Mouse (Mus musculus): ENCODE data around the gene Sacs. TPM values are rescaled to one million over a fixed set of nuclear protein-coding genes. Genes with fewer than 3 reads are reported as not detected.
A peak's percentile ranks its signal among the peaks of the same experiment; 100 is the strongest.

The Sacs gene
- polyA plus RNA-seq, 1 experiment from 2014 or later: 2.3 TPM

- Histone ChIP-seq H3K27ac (replicated peaks) (peak overlapping the region; percentile 51; the same call in 1 of the 2 replicates), H3K27me3 (replicated peaks; ENCODE audit: low read depth, poor library complexity, severe bottlenecking) (no peaks in the 10 kb centered on the region), H3K9me3 (no peaks in the 10 kb centered on the region), H3K4me3 (no peak overlapping the region), H3K4me1 (peaks cover 38% of the 10 kb centered on the region), H3K36me3 (replicated peaks) (no peaks in the 10 kb centered on the region)
- 87% methylated on average over 5 of the region's 5 CpGs for WGBS
- DNase-seq (ENCODE audit: low spot score): no peak
These were observed 86.3 kb downstream of the Sacs start for GRCm38 (mm10) chr14:61224387-61225077.

- Histone ChIP-seq H3K27me3 (replicated peaks; ENCODE audit: low read depth, poor library complexity, severe bottlenecking) (no peaks in the 10 kb centered on the region), H3K36me3 (replicated peaks) (no peaks in the 10 kb centered on the region), H3K27ac (replicated peaks) (no peak overlapping the region), H3K4me1 (peaks cover 28% of the 10 kb centered on the region), H3K9me3 (no peaks in the 10 kb centered on the region), H3K4me3 (no peak overlapping the region)
- no peak for DNase-seq (ENCODE audit: low spot score)
- WGBS: 62% methylated on average over 1 of the region's 1 CpGs
These were observed 87.9 kb downstream of the Sacs start for GRCm38 (mm10) chr14:61226151-61226550.

- no peak for DNase-seq (ENCODE audit: low spot score)
- Histone ChIP-seq H3K36me3 (replicated peaks) (no peaks in the 10 kb centered on the region), H3K27me3 (replicated peaks; ENCODE audit: low read depth, poor library complexity, severe bottlenecking) (no peaks in the 10 kb centered on the region), H3K9me3 (no peaks in the 10 kb centered on the region), H3K4me1 (no peaks in the 10 kb centered on the region), H3K4me3 (no peak overlapping the region), H3K27ac (replicated peaks) (no peak overlapping the region)
- WGBS: 87% methylated on average over 5 of the region's 5 CpGs
These were observed 91.5 kb downstream of the Sacs start for GRCm38 (mm10) chr14:61229763-61230162.

GRCm38 (mm10) chr14:61230179-61230578 lies 91.9 kb downstream of the Sacs start:
- Histone ChIP-seq H3K4me1 (no peaks in the 10 kb centered on the region), H3K4me3 (no peak overlapping the region), H3K27ac (replicated peaks) (no peak overlapping the region), H3K9me3 (no peaks in the 10 kb centered on the region), H3K27me3 (replicated peaks; ENCODE audit: low read depth, poor library complexity, severe bottlenecking) (no peaks in the 10 kb centered on the region), H3K36me3 (replicated peaks) (no peaks in the 10 kb centered on the region)
- WGBS: 91% methylated on average over 4 of the region's 4 CpGs
- DNase-seq (ENCODE audit: low spot score): no peak

- Histone ChIP-seq H3K4me3 (no peak overlapping the region), H3K27me3 (replicated peaks; ENCODE audit: low read depth, poor library complexity, severe bottlenecking) (no peaks in the 10 kb centered on the region), H3K27ac (replicated peaks) (no peak overlapping the region), H3K36me3 (replicated peaks) (no peaks in the 10 kb centered on the region), H3K4me1 (no peaks in the 10 kb centered on the region), H3K9me3 (no peaks in the 10 kb centered on the region)
- no peak for DNase-seq (ENCODE audit: low spot score)
- WGBS: 89% methylated on average over 13 of the region's 13 CpGs
These were observed 93.8 kb downstream of the Sacs start for GRCm38 (mm10) chr14:61232016-61232568.

GRCm38 (mm10) chr14:61235846-61236474 lies 97.7 kb downstream of the Sacs start:
- no peaks in the 10 kb centered on the region for H3K9me3 ChIP-seq
- H3K27me3 ChIP-seq (replicated peaks; ENCODE audit: low read depth, poor library complexity, severe bottlenecking): no peaks in the 10 kb centered on the region
- no peak for DNase-seq (ENCODE audit: low spot score)
- no peak overlapping the region for H3K27ac ChIP-seq (replicated peaks)
- H3K36me3 ChIP-seq (replicated peaks): no peaks in the 10 kb centered on the region
- WGBS: 78% methylated on average over 5 of the region's 5 CpGs
- H3K4me1 ChIP-seq: no peaks in the 10 kb centered on the region
- no peak overlapping the region for H3K4me3 ChIP-seq

GRCm38 (mm10) chr14:61237101-61237654 lies 98.9 kb downstream of the Sacs start:
- WGBS: 46% methylated on average over 4 of the region's 4 CpGs
- Histone ChIP-seq H3K4me3 (no peak overlapping the region), H3K36me3 (replicated peaks) (no peaks in the 10 kb centered on the region), H3K27me3 (replicated peaks; ENCODE audit: low read depth, poor library complexity, severe bottlenecking) (no peaks in the 10 kb centered on the region), H3K27ac (replicated peaks) (no peak overlapping the region), H3K4me1 (no peaks in the 10 kb centered on the region), H3K9me3 (no peaks in the 10 kb centered on the region)
- no peak for DNase-seq (ENCODE audit: low spot score)

- H3K27ac ChIP-seq (replicated peaks): no peak overlapping the region
- DNase-seq (ENCODE audit: low spot score): no peak
- H3K4me1 ChIP-seq: no peaks in the 10 kb centered on the region
- no peak overlapping the region for H3K4me3 ChIP-seq
- no peaks in the 10 kb centered on the region for H3K27me3 ChIP-seq (replicated peaks; ENCODE audit: low read depth, poor library complexity, severe bottlenecking)
- no peaks in the 10 kb centered on the region for H3K36me3 ChIP-seq (replicated peaks)
- 78% methylated on average over 9 of the region's 9 CpGs for WGBS
- H3K9me3 ChIP-seq: no peaks in the 10 kb centered on the region
These were observed 100.5 kb downstream of the Sacs start for GRCm38 (mm10) chr14:61238751-61239150.

- H3K4me3 ChIP-seq: no peak overlapping the region
- 38% methylated on average over 6 of the region's 6 CpGs for WGBS
- no peaks in the 10 kb centered on the region for H3K9me3 ChIP-seq
- H3K27me3 ChIP-seq (replicated peaks; ENCODE audit: low read depth, poor library complexity, severe bottlenecking): no peaks in the 10 kb centered on the region
- no peak for DNase-seq (ENCODE audit: low spot score)
- no peak overlapping the region for H3K27ac ChIP-seq (replicated peaks)
- no peaks in the 10 kb centered on the region for H3K36me3 ChIP-seq (replicated peaks)
- no peaks in the 10 kb centered on the region for H3K4me1 ChIP-seq
These were observed 104.4 kb downstream of the Sacs start for GRCm38 (mm10) chr14:61242611-61243010.

- 91% methylated on average over 3 of the region's 3 CpGs for WGBS
- H3K27ac ChIP-seq (replicated peaks): no peak overlapping the region
- no peaks in the 10 kb centered on the region for H3K4me1 ChIP-seq
- no peak overlapping the region for H3K4me3 ChIP-seq
- no peaks in the 10 kb centered on the region for H3K36me3 ChIP-seq (replicated peaks)
- H3K27me3 ChIP-seq (replicated peaks; ENCODE audit: low read depth, poor library complexity, severe bottlenecking): no peaks in the 10 kb centered on the region
- no peak for DNase-seq (ENCODE audit: low spot score)
- peaks cover 9% of the 10 kb centered on the region for H3K9me3 ChIP-seq
These were observed 108.2 kb downstream of the Sacs start for GRCm38 (mm10) chr14:61246444-61246843.

GRCm38 (mm10) chr14:61252596-61253388 lies 114.5 kb downstream of the Sacs start:
- 89% methylated on average over 15 of the region's 15 CpGs for WGBS

GRCm38 (mm10) chr14:61258352-61258751 lies 120.1 kb downstream of the Sacs start, which contains the start of gene Sgcg:
Gene Sgcg, minus strand, starts transcription at chr14:61258490.
- H3K4me3 ChIP-seq: no peak within 1 kb of the TSS
- H3K4me1 ChIP-seq: peaks cover 12% of the 10 kb centered on the region
- DNase-seq (ENCODE audit: low spot score): no peak
- no peak within 1 kb of the TSS for H3K27ac ChIP-seq (replicated peaks)
- 57% methylated on average over 11 of the region's 11 CpGs for WGBS
- no peaks in the 10 kb centered on the region for H3K27me3 ChIP-seq (replicated peaks; ENCODE audit: low read depth, poor library complexity, severe bottlenecking)
- no peaks in the 10 kb centered on the region for H3K36me3 ChIP-seq (replicated peaks)
- no peaks in the 10 kb centered on the region for H3K9me3 ChIP-seq

More at GRCm38 (mm10) chr14:61252596-61253388, 114.5 kb downstream of the Sacs start:
- no peaks in the 10 kb centered on the region for H3K27me3 ChIP-seq (replicated peaks; ENCODE audit: low read depth, poor library complexity, severe bottlenecking)
- H3K9me3 ChIP-seq: peaks cover 8% of the 10 kb centered on the region
- no peak overlapping the region for H3K4me3 ChIP-seq
- no peaks in the 10 kb centered on the region for H3K36me3 ChIP-seq (replicated peaks)
- DNase-seq (ENCODE audit: low spot score): no peak
- no peaks in the 10 kb centered on the region for H3K4me1 ChIP-seq
- no peak overlapping the region for H3K27ac ChIP-seq (replicated peaks)

All from embryonic facial prominence, embryonic 10.5 days (tissue).